Mouse (Mus musculus): ENCODE results near the gene 4930579F01Rik. TPM values are rescaled to one million over a fixed set of nuclear protein-coding genes. Genes with fewer than 3 reads are reported as not detected.

4930579F01Rik gene
- polyA plus RNA-seq, 1 experiment from 2014 or later = not detected

DNA sequence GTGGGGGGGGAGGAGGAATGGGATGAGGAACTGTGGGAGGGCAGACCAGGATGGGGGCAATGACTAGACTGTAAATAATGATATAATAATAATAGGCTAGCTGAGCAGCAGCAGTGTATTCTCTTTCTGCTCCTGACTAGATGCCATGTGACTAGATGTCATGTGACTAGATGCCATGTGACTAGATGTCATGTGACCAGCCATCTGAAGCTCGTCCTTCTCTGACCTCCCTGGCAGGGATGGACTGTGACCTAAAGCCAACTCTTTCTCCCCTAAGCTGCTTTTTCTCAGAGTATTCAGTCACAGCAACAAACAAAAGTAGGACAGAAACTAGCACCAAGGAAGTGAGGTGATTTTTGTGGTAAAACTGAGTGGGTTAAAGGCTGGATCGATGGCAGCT lies 11.6 kb downstream of the 4930579F01Rik start:
- no peak overlapping the region for H3K4me3 ChIP-seq
- H3K27me3 ChIP-seq (replicated peaks) = no peaks in the 10 kb centered on the region
- 89% methylated on average over 2 of the region's 2 CpGs for WGBS
- H3K36me3 ChIP-seq = no peaks in the 10 kb centered on the region
- no peak overlapping the region for H3K4me2 ChIP-seq (replicated peaks)
- no peak overlapping the region for H3K27ac ChIP-seq
- no peak overlapping the region for H3K9ac ChIP-seq
- H3K4me1 ChIP-seq = peaks cover 5% of the 10 kb centered on the region
- ATAC-seq (ENCODE audit: low FRiP score, low read depth) = no peak
- H3K9me3 ChIP-seq = no peaks in the 10 kb centered on the region

DNA sequence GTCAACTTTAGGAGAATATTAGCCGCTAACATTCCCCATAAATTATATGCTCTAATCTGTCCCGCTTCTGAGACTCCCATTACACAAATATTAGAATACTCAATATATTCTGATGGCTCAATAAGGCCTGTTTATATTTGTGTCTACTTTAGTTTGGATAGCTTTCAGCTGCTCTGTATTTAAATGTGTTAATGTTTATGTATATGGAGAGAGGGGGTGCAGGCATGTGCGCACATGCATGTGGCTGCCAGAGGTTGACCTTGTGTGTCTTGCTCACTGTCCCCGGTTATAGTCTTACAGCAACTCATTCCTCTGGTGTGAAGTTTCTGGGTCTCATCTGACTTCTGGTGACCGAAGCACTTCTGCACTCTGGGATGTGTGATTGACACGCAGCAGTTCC lies 18.1 kb downstream of the 4930579F01Rik start:
- ATAC-seq (ENCODE audit: low FRiP score, low read depth) = no peak
- H3K9me3 ChIP-seq = no peaks in the 10 kb centered on the region
- WGBS = 95% methylated on average over 6 of the region's 6 CpGs

GRCm38 (mm10) chr3:138173291-138173690 lies 20.3 kb downstream of the 4930579F01Rik start:
- Histone ChIP-seq H3K9me3 (no peaks in the 10 kb centered on the region), H3K4me3 (no peak overlapping the region), H3K27ac (no peak overlapping the region), H3K9ac (no peak overlapping the region), H3K27me3 (replicated peaks) (no peaks in the 10 kb centered on the region), H3K4me2 (replicated peaks) (no peak overlapping the region), H3K36me3 (no peaks in the 10 kb centered on the region), H3K4me1 (no peaks in the 10 kb centered on the region)
- WGBS = 84% methylated on average over 10 of the region's 10 CpGs
- ATAC-seq (ENCODE audit: low FRiP score, low read depth) = no peak

More for the DNA sequence above, 18.1 kb downstream of the 4930579F01Rik start:
- H3K4me1 ChIP-seq = no peaks in the 10 kb centered on the region
- no peaks in the 10 kb centered on the region for H3K36me3 ChIP-seq
- no peak overlapping the region for H3K27ac ChIP-seq
- H3K4me3 ChIP-seq = no peak overlapping the region
- H3K4me2 ChIP-seq (replicated peaks) = no peak overlapping the region
- no peaks in the 10 kb centered on the region for H3K27me3 ChIP-seq (replicated peaks)
- H3K9ac ChIP-seq = no peak overlapping the region

GRCm38 (mm10) chr3:138162553-138163183 lies 31.0 kb downstream of the 4930579F01Rik start:
- no peak; the same call in 1 of the 2 replicates for ATAC-seq (ENCODE audit: low FRiP score, low read depth)

GRCm38 (mm10) chr3:138161623-138162022 lies 32.0 kb downstream of the 4930579F01Rik start:
- no peak overlapping the region for H3K4me3 ChIP-seq
- no peak overlapping the region for H3K9ac ChIP-seq
- 91% methylated on average over 10 of the region's 10 CpGs for WGBS
- no peak overlapping the region for H3K27ac ChIP-seq
- H3K4me2 ChIP-seq (replicated peaks) = no peak overlapping the region
- H3K9me3 ChIP-seq = no peaks in the 10 kb centered on the region
- H3K27me3 ChIP-seq (replicated peaks) = no peaks in the 10 kb centered on the region
- no peak for ATAC-seq (ENCODE audit: low FRiP score, low read depth)
- H3K36me3 ChIP-seq = no peaks in the 10 kb centered on the region
- no peaks in the 10 kb centered on the region for H3K4me1 ChIP-seq

More at GRCm38 (mm10) chr3:138162553-138163183, 31.0 kb downstream of the 4930579F01Rik start:
- Histone ChIP-seq H3K4me3 (no peak overlapping the region), H3K36me3 (no peaks in the 10 kb centered on the region), H3K4me1 (no peaks in the 10 kb centered on the region), H3K9me3 (no peaks in the 10 kb centered on the region), H3K4me2 (replicated peaks) (no peak overlapping the region), H3K27ac (no peak overlapping the region), H3K9ac (no peak overlapping the region), H3K27me3 (replicated peaks) (no peaks in the 10 kb centered on the region)
- WGBS = 57% methylated on average over 4 of the region's 4 CpGs

DNA sequence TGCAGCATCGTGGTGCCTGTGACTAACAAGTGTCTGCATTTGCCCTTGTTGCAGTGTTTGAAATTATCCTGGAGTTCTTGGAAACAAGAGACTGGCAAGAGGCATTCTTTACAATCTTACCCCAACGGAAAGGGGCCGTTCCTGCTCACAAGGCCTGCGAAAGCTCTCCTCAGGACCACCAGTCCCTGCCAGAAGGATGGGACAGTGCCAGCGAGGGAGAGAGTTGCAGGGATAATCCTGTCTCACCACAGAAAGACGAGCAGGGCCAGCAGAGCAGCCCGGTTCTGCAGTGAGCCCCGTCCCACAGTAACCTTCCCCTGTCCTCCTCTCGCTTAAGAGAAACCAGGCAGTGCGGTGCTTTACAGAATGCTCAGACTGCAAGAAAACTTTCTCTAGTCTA lies 37.0 kb downstream of the 4930579F01Rik start:
- Histone ChIP-seq H3K9me3 (no peaks in the 10 kb centered on the region), H3K4me3 (no peak overlapping the region), H3K27ac (no peak overlapping the region), H3K36me3 (peaks cover 9% of the 10 kb centered on the region; the same call in 1 of the 2 replicates), H3K4me1 (no peaks in the 10 kb centered on the region), H3K9ac (no peak overlapping the region), H3K4me2 (replicated peaks) (no peak overlapping the region), H3K27me3 (replicated peaks) (no peaks in the 10 kb centered on the region)
- WGBS = 68% methylated on average over 10 of the region's 10 CpGs
- ATAC-seq (ENCODE audit: low FRiP score, low read depth) = no peak

- no peak for ATAC-seq (ENCODE audit: low FRiP score, low read depth)
- Histone ChIP-seq H3K4me3 (no peak overlapping the region), H3K4me2 (replicated peaks) (no peak overlapping the region), H3K27ac (no peak overlapping the region), H3K9me3 (no peaks in the 10 kb centered on the region), H3K27me3 (replicated peaks) (no peaks in the 10 kb centered on the region), H3K36me3 (peaks cover 9% of the 10 kb centered on the region; the same call in 1 of the 2 replicates), H3K4me1 (no peaks in the 10 kb centered on the region), H3K9ac (no peak overlapping the region)
- WGBS = 93% methylated on average over 4 of the region's 4 CpGs
Measured at GRCm38 (mm10) chr3:138155062-138155461, 38.6 kb downstream of the 4930579F01Rik start.

GRCm38 (mm10) chr3:138148811-138149210 lies 44.8 kb downstream of the 4930579F01Rik start:
- H3K9me3 ChIP-seq = no peaks in the 10 kb centered on the region

GRCm38 (mm10) chr3:138144642-138145171 lies 48.9 kb downstream of the 4930579F01Rik start, which contains the start of gene Mttp:
TSS of gene Mttp (minus strand) at chr3:138144968.
- peak within 1 kb of the TSS; percentile 66 for H3K9ac ChIP-seq
- peak within 1 kb of the TSS; percentile 61 for H3K4me3 ChIP-seq
- 6% methylated on average over 8 of the region's 8 CpGs for whole genome bisulfite sequencing
- H3K27me3 ChIP-seq (replicated peaks) = no peaks in the 10 kb centered on the region
- no peak for ATAC-seq (ENCODE audit: low FRiP score, low read depth)
- peaks cover 3% of the 10 kb centered on the region; the same call in 1 of the 2 replicates for H3K4me1 ChIP-seq
- H3K36me3 ChIP-seq = peaks cover 10% of the 10 kb centered on the region
- no peaks in the 10 kb centered on the region for H3K9me3 ChIP-seq
- H3K27ac ChIP-seq = peak within 1 kb of the TSS; percentile 93
- H3K4me2 ChIP-seq (replicated peaks) = peak within 1 kb of the TSS; percentile 71

More at GRCm38 (mm10) chr3:138148811-138149210, 44.8 kb downstream of the 4930579F01Rik start:
- H3K9ac ChIP-seq = no peak overlapping the region
- H3K4me1 ChIP-seq = no peaks in the 10 kb centered on the region
- no peaks in the 10 kb centered on the region for H3K27me3 ChIP-seq (replicated peaks)
- H3K27ac ChIP-seq = no peak overlapping the region
- no peak for ATAC-seq (ENCODE audit: low FRiP score, low read depth)
- peaks cover 16% of the 10 kb centered on the region for H3K36me3 ChIP-seq
- 97% methylated on average over 2 of the region's 2 CpGs for WGBS
- no peak overlapping the region for H3K4me2 ChIP-seq (replicated peaks)
- H3K4me3 ChIP-seq = no peak overlapping the region

GRCm38 (mm10) chr3:138144060-138144641 lies 49.5 kb downstream of the 4930579F01Rik start:
- under 1% methylated on average over 18 of the region's 18 CpGs for WGBS
- peak overlapping the region; percentile 71 for H3K4me2 ChIP-seq (replicated peaks)
- ATAC-seq (ENCODE audit: low FRiP score, low read depth) = 0 out of 2 replicates have a peak, but pooled peaks have one; percentile 10
- peaks cover 5% of the 10 kb centered on the region for H3K36me3 ChIP-seq
- no peaks in the 10 kb centered on the region for H3K9me3 ChIP-seq
- H3K4me1 ChIP-seq = peaks cover 3% of the 10 kb centered on the region; the same call in 1 of the 2 replicates
- no peaks in the 10 kb centered on the region for H3K27me3 ChIP-seq (replicated peaks)
- H3K4me3 ChIP-seq = peak overlapping the region; percentile 61
- H3K9ac ChIP-seq = peak overlapping the region; percentile 66
- H3K27ac ChIP-seq = peak overlapping the region; percentile 93

- peak within 1 kb of the TSS; percentile 66 for H3K9ac ChIP-seq
- H3K27me3 ChIP-seq (replicated peaks) = no peaks in the 10 kb centered on the region
- H3K4me2 ChIP-seq (replicated peaks) = peak within 1 kb of the TSS; percentile 71
- H3K4me1 ChIP-seq = peaks cover 3% of the 10 kb centered on the region; the same call in 1 of the 2 replicates
- under 1% methylated on average over 70 of the region's 70 CpGs for WGBS
- no peaks in the 10 kb centered on the region for H3K9me3 ChIP-seq
- H3K27ac ChIP-seq = peak within 1 kb of the TSS; percentile 93
- peak within 1 kb of the TSS; percentile 61 for H3K4me3 ChIP-seq
- H3K36me3 ChIP-seq = no peaks in the 10 kb centered on the region
- ATAC-seq (ENCODE audit: low FRiP score, low read depth) = peak; percentile 98
Measured at GRCm38 (mm10) chr3:138143315-138144059, 50.1 kb downstream of the 4930579F01Rik start, which contains the start of gene Trmt10a. TSS of gene Trmt10a (plus strand) at chr3:138143448.

All from neural tube, embryonic 12.5 days (tissue).